ENCODE assay signal across 9 mouse cellular contexts in the genomic region with DNA sequence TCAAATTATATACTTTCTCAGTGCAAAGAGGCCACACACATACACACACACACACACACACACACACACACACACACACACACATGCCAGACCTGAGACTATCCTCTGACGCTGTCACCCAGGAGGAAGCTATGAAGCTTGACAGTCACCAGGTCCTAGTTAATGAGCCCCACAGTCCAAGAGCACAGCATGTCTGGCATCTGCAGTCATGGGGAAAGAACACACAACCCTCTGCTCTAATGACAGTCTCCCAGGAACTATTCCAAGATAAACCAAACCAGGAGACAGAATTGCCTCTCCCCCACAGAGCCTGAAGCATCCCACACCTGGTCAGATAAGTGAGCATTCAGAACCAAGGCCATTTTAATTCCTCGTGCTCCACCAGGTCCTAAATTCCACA.
DNase-seq lines count a peak whose midpoint lies in the region; ATAC-seq and TF ChIP-seq lines count a peak whose summit lies in the region.
"Had no signal": no experiment of that assay in that cellular context is flagged by ENCODE, and none has a peak within 500 bp of the region (broad histone marks: within the 10 kb centered on the region; RNA-seq: fewer than 3 reads in every experiment).

No protein-coding gene starts in this region.

- intact Hi-C loops in heart, adult 2 months (cut with DNase I), result no loop called here
- intact Hi-C loops in gastrocnemius, adult 2 months (cut with DNase I), result no loop called here

- H3K27ac ChIP-seq in heart, adult 2 months, result no peak overlapping the region
- H3K27ac ChIP-seq in midbrain, embryonic 16.5 days (ENCODE audit: low read length), result no peak overlapping the region
- no peak overlapping the region for H3K27ac ChIP-seq in midbrain, embryonic 10.5 days (replicated peaks)
- H3K27ac ChIP-seq in forebrain, embryonic 15.5 days (replicated peaks), result no peak overlapping the region
- no peak overlapping the region; the same call in 1 of the 2 replicates for H3K27ac ChIP-seq in midbrain, postnatal 0 days (ENCODE audit: low read depth, low read length)
- H3K27ac ChIP-seq in gastrocnemius, adult 2 months, result no peak overlapping the region
- H3K27ac ChIP-seq: liver, embryonic 14.5 days had no signal

- no peaks in the 10 kb centered on the region for H3K9me3 ChIP-seq in midbrain, embryonic 16.5 days (replicated peaks; ENCODE audit: control insufficient read depth, low read length, poor library complexity, severe bottlenecking)
- H3K9me3 ChIP-seq in midbrain, embryonic 10.5 days (replicated peaks), result no peaks in the 10 kb centered on the region
- H3K9me3 ChIP-seq in forebrain, embryonic 15.5 days, result no peaks in the 10 kb centered on the region
- no peaks in the 10 kb centered on the region for H3K9me3 ChIP-seq in midbrain, postnatal 0 days (ENCODE audit: low read length)

- DNase-seq in heart, adult 2 months, result no peak
- DNase-seq in heart, postnatal 4 days, result no peak
- no peak for DNase-seq in midbrain, embryonic 10.5 days (ENCODE audit: low spot score)
- peak; percentile 65 for DNase-seq in midbrain, postnatal 0 days (ENCODE audit: low spot score)
- DNase-seq in gastrocnemius, adult 2 months, result no peak
- no peak for DNase-seq in ovary, adult 18-20 months (ENCODE audit: low spot score)

- no peaks in the 10 kb centered on the region; the same call in 1 of the 2 replicates for H3K79me2 ChIP-seq in heart, adult 2 months (replicated peaks; ENCODE audit: control insufficient read depth, insufficient read depth, low read length)

- no peak for TF ChIP-seq CTCF in heart, adult 2 months (IDR thresholded peaks at IDR 0.05)
- no peak for TF ChIP-seq CTCF in midbrain, postnatal 0 days (IDR thresholded peaks at IDR 0.05)
- no peak for TF ChIP-seq CTCF in gastrocnemius, adult 2 months (IDR thresholded peaks at IDR 0.05)

- H3K27me3 ChIP-seq in heart, adult 2 months (ENCODE audit: control insufficient read depth, insufficient read depth, low read length), result no peaks in the 10 kb centered on the region
- no peaks in the 10 kb centered on the region for H3K27me3 ChIP-seq in midbrain, embryonic 16.5 days (ENCODE audit: control insufficient read depth, insufficient read depth, low read depth, low read length)
- no peaks in the 10 kb centered on the region for H3K27me3 ChIP-seq in midbrain, embryonic 10.5 days (ENCODE audit: low read depth, poor library complexity, severe bottlenecking)
- H3K27me3 ChIP-seq in forebrain, embryonic 15.5 days, result no peaks in the 10 kb centered on the region
- H3K27me3 ChIP-seq in midbrain, postnatal 0 days (ENCODE audit: insufficient read depth, low read length), result no peaks in the 10 kb centered on the region

- H3K9ac ChIP-seq in heart, adult 2 months (ENCODE audit: low read depth, low read length), result no peak overlapping the region
- H3K9ac ChIP-seq in midbrain, embryonic 16.5 days (ENCODE audit: low read depth, low read length), result no peak overlapping the region
- H3K9ac ChIP-seq in forebrain, embryonic 15.5 days (replicated peaks), result no peak overlapping the region
- H3K9ac ChIP-seq in midbrain, postnatal 0 days (replicated peaks; ENCODE audit: low read length, poor library complexity, severe bottlenecking), result no peak overlapping the region
- H3K9ac ChIP-seq: liver, embryonic 14.5 days had no signal

- peaks cover 7% of the 10 kb centered on the region for H3K36me3 ChIP-seq in heart, adult 2 months (ENCODE audit: control insufficient read depth, insufficient read depth, low read length)
- no peaks in the 10 kb centered on the region for H3K36me3 ChIP-seq in midbrain, embryonic 16.5 days (ENCODE audit: control insufficient read depth, insufficient read depth, low read length)
- H3K36me3 ChIP-seq in midbrain, embryonic 10.5 days, result no peaks in the 10 kb centered on the region
- no peaks in the 10 kb centered on the region for H3K36me3 ChIP-seq in forebrain, embryonic 15.5 days
- no peaks in the 10 kb centered on the region for H3K36me3 ChIP-seq in midbrain, postnatal 0 days (ENCODE audit: insufficient read depth, low read length)

- H3K4me1 ChIP-seq in heart, adult 2 months (ENCODE audit: control insufficient read depth, insufficient read depth, low read length), result peaks cover 4% of the 10 kb centered on the region
- H3K4me1 ChIP-seq in midbrain, embryonic 16.5 days (ENCODE audit: control insufficient read depth, insufficient read depth, low read length), result no peaks in the 10 kb centered on the region
- H3K4me1 ChIP-seq in midbrain, embryonic 10.5 days, result 0 out of 2 replicates have a peak, but pooled peaks cover 3% of the 10 kb centered on the region
- no peaks in the 10 kb centered on the region for H3K4me1 ChIP-seq in forebrain, embryonic 15.5 days
- H3K4me1 ChIP-seq in midbrain, postnatal 0 days (ENCODE audit: insufficient read depth, low read length), result no peaks in the 10 kb centered on the region

- TF ChIP-seq EP300 in heart, adult 2 months (IDR thresholded peaks at IDR 0.05; ENCODE audit: insufficient read depth, low read depth, low read length), result 0 out of 2 replicates have a peak, but pooled peaks have one; percentile 37

- no peak for TF ChIP-seq POLR2A in heart, adult 2 months (IDR thresholded peaks at IDR 0.05; ENCODE audit: insufficient read depth, low read depth, low read length)

- H3K4me2 ChIP-seq in midbrain, embryonic 16.5 days (ENCODE audit: low read length), result no peak overlapping the region
- no peak overlapping the region for H3K4me2 ChIP-seq in forebrain, embryonic 15.5 days (replicated peaks)
- H3K4me2 ChIP-seq in midbrain, postnatal 0 days (ENCODE audit: low read depth, low read length, poor library complexity, severe bottlenecking), result no peak overlapping the region

- ATAC-seq in midbrain, embryonic 16.5 days, result peak; percentile 51; the same call in 1 of the 2 replicates
- ATAC-seq in forebrain, embryonic 15.5 days (replicated peaks), result peak; percentile 48
- 0 out of 2 replicates have a peak, but pooled peaks have one; percentile 31 for ATAC-seq in midbrain, postnatal 0 days (ENCODE audit: low FRiP score)

- 34% methylated on average over 2 of the region's 2 CpGs for WGBS in heart, adult 2 months
- 54% methylated on average over 2 of the region's 2 CpGs for WGBS in midbrain, embryonic 16.5 days
- 75% methylated on average over 2 of the region's 2 CpGs for WGBS in midbrain, embryonic 10.5 days
- WGBS in forebrain, embryonic 15.5 days, result 69% methylated on average over 2 of the region's 2 CpGs
- WGBS in midbrain, postnatal 0 days, result 65% methylated on average over 2 of the region's 2 CpGs

- no peak overlapping the region for H3K4me3 ChIP-seq in heart, adult 2 months
- H3K4me3 ChIP-seq in midbrain, embryonic 16.5 days (ENCODE audit: low read depth, low read length), result no peak overlapping the region
- no peak overlapping the region for H3K4me3 ChIP-seq in midbrain, embryonic 10.5 days
- H3K4me3 ChIP-seq in forebrain, embryonic 15.5 days, result no peak overlapping the region
- H3K4me3 ChIP-seq in midbrain, postnatal 0 days (ENCODE audit: low read depth, low read length), result no peak overlapping the region
- H3K4me3 ChIP-seq in gastrocnemius, adult 2 months, result no peak overlapping the region
